Mouse (Mus musculus) cerebellum, adult 11-12 months (tissue): Measurements from ENCODE around the gene Tbx21.

Experiments
- DNase-seq: peaks from one replicate; pipeline ENCODE4 v3.0.0; 2022

The Tbx21 gene

GRCm38 (mm10) chr11:97080291-97080690 is 34.8 kb downstream of the Tbx21 start:
- no peak for DNase-seq

GRCm38 (mm10) chr11:97078751-97079150 is 36.4 kb downstream of the Tbx21 start:
- DNase-seq, result no peak

GRCm38 (mm10) chr11:97074235-97074634 is 40.9 kb downstream of the Tbx21 start:
- no peak for DNase-seq

- DNase-seq, result no peak
Measured at GRCm38 (mm10) chr11:97072533-97072932, 42.6 kb downstream of the Tbx21 start.

GRCm38 (mm10) chr11:97071129-97071528 is 44.0 kb downstream of the Tbx21 start:
- no peak for DNase-seq

- no peak for DNase-seq
Measured at GRCm38 (mm10) chr11:97069770-97070169, 45.4 kb downstream of the Tbx21 start.

- no peak for DNase-seq
Measured at GRCm38 (mm10) chr11:97069333-97069732, 45.8 kb downstream of the Tbx21 start.

GRCm38 (mm10) chr11:97066656-97067360 is 48.3 kb downstream of the Tbx21 start:
- no peak for DNase-seq

GRCm38 (mm10) chr11:97065538-97066295 is 49.4 kb downstream of the Tbx21 start:
- DNase-seq, result no peak

GRCm38 (mm10) chr11:97063921-97064295 is 51.2 kb downstream of the Tbx21 start:
- DNase-seq, result no peak

- no peak for DNase-seq
Measured at GRCm38 (mm10) chr11:97063274-97063920, 51.7 kb downstream of the Tbx21 start.

GRCm38 (mm10) chr11:97052219-97052646 is 62.9 kb downstream of the Tbx21 start:
- DNase-seq, result no peak

GRCm38 (mm10) chr11:97050944-97051586 is 64.1 kb downstream of the Tbx21 start:
- DNase-seq, result no peak

GRCm38 (mm10) chr11:97050216-97050943 is 64.8 kb downstream of the Tbx21 start, which contains the start of gene Osbpl7:
Osbpl7 (plus strand) TSS chr11:97050628.
- DNase-seq, result peak; percentile 80

GRCm38 (mm10) chr11:97049492-97050085 is 65.5 kb downstream of the Tbx21 start:
- DNase-seq, result no peak

GRCm38 (mm10) chr11:97048090-97048650 is 67.0 kb downstream of the Tbx21 start:
- DNase-seq, result no peak
